Mouse (Mus musculus) cerebellum, adult 9-10 months (tissue): ENCODE data around the gene Ttc28.

Experiments used
- DNase-seq: peaks from one replicate; pipeline ENCODE4 v3.0.0; 2022

The Ttc28 gene

GRCm38 (mm10) chr5:111180091-111181053, 300.8 kb downstream of the Ttc28 start:
- no peak for DNase-seq

- DNase-seq: no peak
These were observed 301.8 kb downstream of the Ttc28 start for GRCm38 (mm10) chr5:111181204-111181912.

DNA sequence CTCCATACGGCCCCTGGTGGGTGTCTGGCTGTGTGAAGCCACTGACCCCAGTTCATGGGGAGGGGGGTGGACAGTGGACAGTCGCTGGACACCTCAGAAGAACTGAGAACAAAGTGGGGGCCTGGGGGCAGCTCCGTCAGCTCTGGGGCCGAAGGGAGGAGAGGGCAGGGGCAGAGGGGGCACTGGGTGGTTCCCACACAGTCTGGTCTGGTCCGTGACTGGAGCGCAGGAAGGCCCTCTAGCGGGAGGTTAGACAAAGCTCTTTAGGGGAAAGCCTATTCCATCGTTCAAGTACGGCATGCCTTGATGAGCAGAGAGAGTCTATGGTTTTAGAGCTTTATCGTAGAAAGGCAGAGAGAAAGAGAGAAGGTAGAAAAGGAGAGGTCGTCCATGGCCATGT, 307.0 kb downstream of the Ttc28 start:
- no peak for DNase-seq

DNA sequence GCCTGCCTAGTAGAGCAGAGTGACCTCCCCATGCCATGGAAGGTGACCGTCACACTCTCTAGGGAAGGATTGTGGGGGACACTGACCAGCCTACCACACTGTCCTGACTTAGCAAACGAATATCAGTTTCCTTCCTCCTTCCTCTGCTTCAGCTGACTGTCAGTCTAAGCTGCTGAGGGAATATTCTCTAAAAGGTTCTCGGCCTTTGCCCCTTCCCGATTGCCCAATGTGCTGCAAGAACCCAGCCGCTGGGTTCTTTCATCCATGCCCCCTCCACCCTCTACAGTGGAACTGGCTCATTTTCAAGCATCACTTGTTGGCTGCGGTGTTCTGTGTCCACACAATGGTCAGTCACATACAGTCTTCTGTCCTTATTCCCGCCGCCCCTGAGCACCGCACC, 312.4 kb downstream of the Ttc28 start:
- no peak for DNase-seq

DNA sequence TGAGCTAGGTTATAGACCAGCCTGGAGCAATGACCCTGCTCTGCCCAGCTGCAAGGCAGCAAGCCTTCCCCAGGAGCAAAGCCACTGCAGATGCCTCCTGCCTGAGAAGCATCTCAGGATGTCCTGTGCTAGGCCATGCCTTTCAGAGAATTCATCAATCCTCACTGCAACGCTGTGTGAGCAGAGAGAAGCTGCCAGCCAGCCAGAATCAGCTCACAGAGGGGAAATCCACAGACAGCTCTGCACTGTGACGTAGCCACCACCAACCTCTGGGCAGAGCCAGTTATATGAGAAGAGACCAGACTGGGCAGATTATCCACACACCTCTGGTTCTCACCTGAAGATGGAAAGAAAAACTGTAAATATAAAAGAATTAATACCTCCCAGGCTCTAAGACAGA, 315.2 kb downstream of the Ttc28 start:
- DNase-seq: no peak

DNA sequence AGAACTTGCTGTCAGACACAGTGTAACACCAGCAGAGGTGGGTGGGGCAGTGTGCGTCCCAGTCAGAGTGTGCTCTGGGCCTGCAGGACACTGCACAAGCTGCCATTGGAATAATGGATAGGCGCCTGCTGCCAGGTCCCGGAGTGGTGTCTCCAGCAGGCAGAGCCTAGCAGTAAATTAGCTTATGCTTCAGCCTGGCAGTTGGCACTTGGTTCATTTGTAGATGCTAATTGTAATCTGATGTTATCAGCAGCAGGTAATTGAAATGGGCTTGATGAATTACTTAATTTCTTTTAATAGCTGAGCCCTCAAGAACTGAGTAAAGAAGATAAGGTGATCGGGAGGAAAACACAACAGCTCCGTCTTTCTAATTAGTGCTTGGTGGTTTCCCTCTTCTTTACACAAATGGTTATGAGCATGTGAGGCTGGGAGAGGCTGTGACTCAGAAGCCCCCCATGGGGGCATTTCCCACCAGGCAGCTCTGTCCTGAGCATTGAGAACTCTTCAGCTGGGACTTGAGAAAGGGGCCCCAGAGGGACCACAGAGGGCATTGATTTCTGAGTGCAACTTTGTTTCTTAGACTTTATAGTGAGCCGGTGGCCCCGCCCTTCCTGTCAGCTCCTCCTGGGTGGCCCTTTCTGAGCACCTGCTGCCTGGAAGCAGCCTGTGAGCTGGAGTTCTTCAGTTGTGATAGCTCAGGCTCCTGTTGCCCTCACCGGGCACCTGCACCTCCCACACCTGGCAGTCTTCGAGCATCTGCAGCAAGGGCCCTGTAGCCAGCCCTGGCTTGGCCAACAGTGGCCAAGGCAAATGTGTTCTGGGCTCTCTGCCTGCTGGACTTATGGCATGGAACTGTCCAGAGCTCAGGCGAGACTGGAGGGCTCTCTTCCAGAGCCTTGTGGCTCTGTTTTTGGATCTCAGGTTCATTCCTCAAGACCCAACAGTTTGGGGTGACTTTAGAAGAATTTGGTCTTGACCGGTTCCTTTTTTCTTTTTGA, 316.2 kb downstream of the Ttc28 start:
- DNase-seq: peak; percentile 68

GRCm38 (mm10) chr5:111197727-111198126, 318.1 kb downstream of the Ttc28 start:
- no peak for DNase-seq

DNA sequence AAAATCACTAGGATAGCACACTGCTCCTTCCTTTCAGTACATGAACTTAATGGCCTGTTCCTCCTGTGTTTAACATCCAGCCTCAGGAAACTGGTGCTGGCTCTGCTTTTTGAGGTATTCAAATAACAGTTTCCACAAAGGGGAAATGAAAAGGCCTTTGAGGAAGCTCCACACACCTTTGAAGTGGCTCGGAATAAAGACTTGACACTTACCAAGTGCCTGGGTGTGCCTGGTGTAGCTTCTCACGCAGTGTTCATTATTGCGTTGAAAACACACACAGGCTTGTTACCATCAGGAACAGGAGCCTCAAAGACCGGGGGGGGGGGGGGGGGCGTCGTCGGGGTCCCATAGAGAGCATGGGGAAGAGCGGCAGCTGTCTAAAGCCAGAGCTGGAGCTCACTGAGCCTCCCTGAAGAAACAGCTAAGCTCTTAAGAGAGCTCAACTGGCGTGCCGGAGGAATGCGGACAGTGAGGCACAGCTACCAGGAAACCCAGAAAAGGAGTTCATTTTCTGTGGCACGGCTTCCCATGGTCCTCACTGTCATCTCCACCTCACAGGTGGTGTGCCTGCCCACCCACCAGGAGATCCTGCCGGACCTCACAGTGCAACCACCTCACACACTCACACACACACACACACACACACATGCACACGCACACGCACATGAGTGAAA, 320.7 kb downstream of the Ttc28 start:
- no peak for DNase-seq

DNA sequence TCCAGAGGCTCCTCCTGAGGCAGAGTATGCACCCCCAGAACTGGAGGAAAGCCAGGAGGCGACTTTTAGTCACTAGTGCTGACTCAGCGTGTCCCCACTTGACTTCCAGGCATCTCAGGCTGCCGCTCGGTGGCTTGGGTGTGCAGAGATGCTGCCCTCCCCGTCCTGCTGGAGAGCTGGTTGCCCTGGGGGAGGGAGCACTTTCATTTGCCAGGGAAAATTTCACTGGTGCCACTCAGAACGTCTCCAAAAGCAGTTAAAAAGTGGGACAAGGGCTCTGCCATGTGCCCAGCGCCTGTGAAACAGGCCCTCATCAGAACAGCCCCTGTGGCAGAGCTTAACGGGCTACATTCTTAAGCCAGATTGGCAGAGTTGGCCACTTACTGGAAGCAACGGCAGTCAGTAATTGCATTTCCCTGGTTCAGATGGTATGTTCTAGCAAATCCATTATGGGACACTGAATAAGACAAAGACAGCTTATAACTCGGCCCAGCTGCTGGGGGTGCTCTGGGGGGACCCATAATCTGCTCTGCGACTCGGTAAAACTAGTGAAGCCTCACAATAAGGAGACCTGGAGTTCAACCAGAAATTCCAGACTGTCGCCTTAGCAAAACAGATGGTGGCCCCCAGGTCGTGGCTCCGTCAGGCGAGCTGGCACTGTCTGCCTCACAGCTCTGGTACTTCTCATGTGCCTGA, 321.5 kb downstream of the Ttc28 start:
- peak; percentile 94 for DNase-seq

- DNase-seq: peak; percentile 62
These were observed 324.6 kb downstream of the Ttc28 start for GRCm38 (mm10) chr5:111204221-111204620.

- peak; percentile 77 for DNase-seq
These were observed 325.5 kb downstream of the Ttc28 start for GRCm38 (mm10) chr5:111204976-111205586.

GRCm38 (mm10) chr5:111205817-111206216, 326.2 kb downstream of the Ttc28 start:
- DNase-seq: no peak

DNA sequence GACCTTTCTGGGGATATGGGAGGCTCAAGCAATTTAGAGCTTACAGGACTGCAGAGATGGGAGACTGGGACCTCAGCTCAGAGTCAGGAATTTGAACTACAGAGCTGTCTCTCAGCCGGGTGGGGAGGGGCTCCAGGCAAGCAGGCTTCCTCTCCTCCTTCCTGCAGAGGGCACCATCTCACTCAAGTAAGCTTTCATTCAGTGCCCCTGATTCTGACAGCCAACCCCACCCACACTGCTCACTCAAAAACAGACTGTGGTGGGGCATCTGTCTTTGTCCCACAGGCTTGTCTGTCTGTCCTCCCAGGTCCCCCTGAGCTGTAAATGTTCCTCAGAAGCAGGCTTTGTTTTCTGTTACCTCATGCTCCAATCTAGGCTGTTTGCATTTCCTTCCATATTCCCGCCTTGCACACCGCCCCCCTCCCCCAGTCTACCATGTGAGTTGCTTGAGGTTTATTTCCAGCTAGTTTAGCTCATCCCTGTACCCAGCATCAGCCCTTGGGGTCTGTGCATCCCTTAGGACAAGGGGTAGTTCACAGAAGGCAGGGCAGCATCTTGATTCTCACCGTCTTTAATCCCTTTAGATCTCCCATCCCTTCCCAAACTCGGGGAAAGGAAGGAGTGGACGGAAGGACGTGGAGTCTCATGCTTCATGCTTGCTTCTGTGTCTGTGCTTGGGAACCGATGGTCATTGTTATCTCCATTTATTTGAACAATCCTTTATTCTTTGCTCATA, 328.5 kb downstream of the Ttc28 start:
- no peak for DNase-seq

DNA sequence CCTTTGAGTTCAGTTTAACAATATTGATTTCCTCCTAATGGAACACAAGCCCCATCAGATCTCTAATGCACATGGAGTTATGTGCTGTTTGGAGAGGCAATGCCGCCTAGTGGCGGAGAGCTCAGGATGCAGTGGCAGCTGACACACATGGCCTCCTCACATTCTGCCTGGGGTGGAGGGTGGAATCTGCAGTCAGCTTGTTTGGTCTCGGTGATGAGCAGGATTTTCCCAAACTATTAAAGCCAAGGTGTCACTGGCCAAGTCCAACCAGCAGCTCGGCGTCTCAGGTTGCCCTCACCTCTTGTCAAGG, 329.0 kb downstream of the Ttc28 start:
- peak; percentile 65 for DNase-seq

DNA sequence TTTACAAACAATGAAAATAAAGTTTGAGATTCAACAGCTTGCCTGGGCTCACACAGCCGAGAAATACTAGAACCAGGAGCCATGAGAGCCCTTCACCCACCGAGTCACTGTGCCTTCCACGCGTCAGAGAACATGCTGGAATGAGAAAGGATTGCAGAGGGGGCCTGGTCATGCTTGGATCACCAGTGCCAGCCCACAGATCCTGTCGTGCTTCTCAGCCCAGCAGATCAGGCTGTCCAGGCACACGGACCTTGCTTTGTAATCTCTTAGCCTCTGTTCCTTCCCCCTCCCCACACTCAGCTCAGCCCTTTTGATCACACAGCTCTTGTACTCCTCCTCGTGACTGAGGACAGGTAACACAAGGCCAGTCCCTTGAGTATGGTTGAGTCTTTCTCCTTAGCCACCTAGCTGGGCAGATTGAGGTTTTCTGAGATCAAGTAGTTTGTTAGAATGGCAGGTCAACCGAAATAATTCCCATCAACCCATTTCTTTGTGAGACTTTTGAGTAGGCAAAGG, 334.4 kb downstream of the Ttc28 start:
- no peak for DNase-seq

DNA sequence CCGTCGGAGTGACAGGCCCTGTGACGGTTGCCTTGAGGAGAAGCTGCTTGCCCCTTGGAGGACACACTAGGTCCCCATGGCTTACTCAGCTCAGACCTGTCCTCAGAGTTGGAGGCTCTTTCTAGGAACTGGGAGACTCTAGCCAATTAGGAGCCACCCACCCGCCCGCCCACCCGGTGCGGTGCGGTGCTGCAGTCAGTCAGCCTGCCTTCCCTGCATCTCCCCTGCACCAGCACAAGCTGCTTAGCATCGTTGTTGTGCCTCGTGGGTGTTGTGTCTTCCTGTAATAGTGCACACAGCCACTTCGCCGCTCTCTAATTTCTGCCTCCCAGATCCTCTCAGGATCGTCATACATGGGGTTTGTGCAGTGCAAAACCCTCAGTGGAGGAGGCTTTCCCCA, 335.3 kb downstream of the Ttc28 start:
- DNase-seq: no peak

DNA sequence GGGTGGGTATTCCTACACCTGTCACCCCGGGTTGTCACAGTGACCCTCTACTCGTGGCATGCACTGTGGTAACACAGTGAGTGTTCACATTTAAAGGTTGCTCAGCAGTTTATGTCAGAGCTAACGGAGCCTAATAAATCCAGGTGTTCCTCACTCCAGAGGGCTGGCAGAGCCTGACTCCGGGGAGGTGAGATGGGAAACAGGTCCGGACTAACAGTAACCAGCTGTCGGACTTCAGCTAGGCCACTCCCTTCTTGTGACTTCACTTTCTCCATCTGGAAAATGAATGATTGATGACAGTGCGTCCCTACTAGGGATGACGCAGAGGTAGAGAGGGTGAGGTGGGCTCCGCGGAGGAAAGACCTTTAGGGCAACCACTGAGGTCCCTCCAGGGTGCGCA, 336.1 kb downstream of the Ttc28 start:
- no peak for DNase-seq

GRCm38 (mm10) chr5:111216166-111216565, 336.6 kb downstream of the Ttc28 start:
- DNase-seq: no peak

GRCm38 (mm10) chr5:111217447-111218110, 338.0 kb downstream of the Ttc28 start:
- DNase-seq: no peak
